Comparison of ENCODE assay signal across 8 mouse cellular contexts in the genomic region with DNA sequence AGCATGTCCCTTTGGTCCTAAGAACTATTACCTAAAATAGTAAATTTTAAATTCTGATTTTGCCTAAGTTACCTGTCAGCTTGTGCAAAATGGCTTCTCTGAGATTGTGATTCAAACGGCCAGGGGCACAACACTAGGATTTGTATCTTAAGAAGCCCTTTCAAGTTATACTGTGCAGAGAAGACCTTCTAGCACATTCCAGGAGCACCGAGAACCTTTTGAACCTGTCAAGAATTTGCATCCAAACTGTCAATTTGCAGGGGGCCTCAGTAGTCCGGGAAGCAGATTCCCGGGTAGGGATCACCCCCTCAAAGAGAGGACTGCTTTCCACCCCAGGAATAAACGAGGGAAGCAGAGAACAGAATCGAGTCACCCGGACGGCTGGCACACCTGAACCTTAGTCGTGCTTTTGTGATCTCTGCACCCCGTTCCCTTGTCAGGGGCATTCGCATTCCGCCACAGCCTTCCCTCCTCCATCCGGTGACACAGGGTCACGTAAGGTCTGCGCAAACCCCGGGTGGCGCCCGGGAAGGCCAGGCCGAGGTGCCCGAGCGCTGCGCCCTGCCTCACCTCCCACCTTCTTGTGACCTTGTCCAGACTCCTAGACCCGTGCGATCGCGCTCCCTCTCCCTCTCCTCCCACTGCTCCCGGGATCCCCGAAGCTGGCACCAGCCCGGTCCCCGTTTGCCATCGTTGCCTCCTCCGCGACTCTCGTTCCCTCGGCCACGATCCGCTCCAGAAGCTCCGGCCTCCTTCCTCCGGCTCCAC. TPM values are rescaled to one million over a fixed set of nuclear protein-coding genes. Genes with fewer than 3 reads are reported as not detected.
A peak's percentile ranks its signal among the peaks of the same experiment; 100 is the strongest.
DNase-seq lines count a peak whose midpoint lies in the region; ATAC-seq and TF ChIP-seq lines count a peak whose summit lies in the region.
"Had no signal": no experiment of that assay in that cellular context is flagged by ENCODE, and none has a peak within 500 bp of the region (broad histone marks: within the 10 kb centered on the region; RNA-seq: fewer than 3 reads in every experiment).

No protein-coding gene starts in this region.

- TF ChIP-seq CTCF in thymus, adult 2 months (IDR thresholded peaks at IDR 0.05; ENCODE audit: borderline replicate concordance, control insufficient read depth, extremely low read depth, insufficient read depth, low read length, poor library complexity) = no peak

- WGBS in thymus, adult 2 months = 2% methylated on average over 39 of the region's 39 CpGs
- 1% methylated on average over 32 of the region's 39 CpGs for WGBS in limb, embryonic 13.5 days
- WGBS in midbrain, embryonic 16.5 days = under 1% methylated on average over 36 of the region's 39 CpGs

- ATAC-seq in granulocyte monocyte progenitor cell, adult 5-6 weeks (replicated peaks; ENCODE audit: poor library complexity, severe bottlenecking) = peak; percentile 23
- ATAC-seq in limb, embryonic 13.5 days (ENCODE audit: low FRiP score, low read depth) = peak; percentile 17
- no peak; the same call in none of the 2 replicates for ATAC-seq in midbrain, embryonic 16.5 days

- no peaks in the 10 kb centered on the region for H3K9me3 ChIP-seq in limb, embryonic 13.5 days
- no peaks in the 10 kb centered on the region for H3K9me3 ChIP-seq in midbrain, embryonic 16.5 days (replicated peaks; ENCODE audit: control insufficient read depth, low read length, poor library complexity, severe bottlenecking)

- no peak for DNase-seq in thymus, adult 2 months
- no peak for DNase-seq in thymus, postnatal 10 days (ENCODE audit: low spot score in 2 of 2)
- no peak for DNase-seq in right cerebral cortex, postnatal 36 days (ENCODE audit: low spot score in 2 of 2)

- H3K4me2 ChIP-seq in limb, embryonic 13.5 days (replicated peaks) = peak overlapping the region; percentile 90
- peak overlapping the region; percentile 76 for H3K4me2 ChIP-seq in midbrain, embryonic 16.5 days (ENCODE audit: low read length)

- peaks cover 3% of the 10 kb centered on the region for H3K4me1 ChIP-seq in thymus, adult 2 months (replicated peaks; ENCODE audit: control insufficient read depth, insufficient read depth, low read length)
- no peaks in the 10 kb centered on the region for H3K4me1 ChIP-seq in brown adipose tissue, adult 24 weeks (ENCODE audit: control insufficient read depth, insufficient read depth, insufficient read length, low read length)
- peaks cover 15% of the 10 kb centered on the region for H3K4me1 ChIP-seq in limb, embryonic 13.5 days
- peaks cover 8% of the 10 kb centered on the region for H3K4me1 ChIP-seq in midbrain, embryonic 16.5 days (ENCODE audit: control insufficient read depth, insufficient read depth, low read length)

- TF ChIP-seq POLR2A in thymus, adult 2 months (IDR thresholded peaks at IDR 0.05; ENCODE audit: control insufficient read depth, extremely low read depth, insufficient read depth, low read length, poor library complexity) = no peak

- H3K9ac ChIP-seq in limb, embryonic 13.5 days = peak overlapping the region; percentile 93
- H3K9ac ChIP-seq in midbrain, embryonic 16.5 days (ENCODE audit: low read depth, low read length) = peak overlapping the region; percentile 85

- H3K36me3 ChIP-seq in thymus, adult 2 months (ENCODE audit: control insufficient read depth, insufficient read depth, low read length) = no peaks in the 10 kb centered on the region; the same call in 1 of the 2 replicates
- peaks cover 5% of the 10 kb centered on the region for H3K36me3 ChIP-seq in limb, embryonic 13.5 days
- H3K36me3 ChIP-seq in midbrain, embryonic 16.5 days (ENCODE audit: control insufficient read depth, insufficient read depth, low read length) = no peaks in the 10 kb centered on the region

- H3K27me3 ChIP-seq in thymus, adult 2 months (ENCODE audit: control insufficient read depth, insufficient read depth, low read length) = no peaks in the 10 kb centered on the region
- H3K27me3 ChIP-seq in limb, embryonic 13.5 days = no peaks in the 10 kb centered on the region
- H3K27me3 ChIP-seq in midbrain, embryonic 16.5 days (ENCODE audit: control insufficient read depth, insufficient read depth, low read depth, low read length) = no peaks in the 10 kb centered on the region

- peak overlapping the region; percentile 7; the same call in 1 of the 2 replicates for H3K27ac ChIP-seq in thymus, adult 2 months (ENCODE audit: control insufficient read depth, insufficient read depth, low read length)
- H3K27ac ChIP-seq in brown adipose tissue, adult 24 weeks (replicated peaks; ENCODE audit: low read depth, low read length) = peak overlapping the region; percentile 84
- H3K27ac ChIP-seq in limb, embryonic 13.5 days = peak overlapping the region; percentile 94
- H3K27ac ChIP-seq in midbrain, embryonic 16.5 days (ENCODE audit: low read length) = peak overlapping the region; percentile 93

- peak overlapping the region; percentile 58 for H3K4me3 ChIP-seq in thymus, adult 2 months (ENCODE audit: control insufficient read depth, insufficient read depth, low read length)
- H3K4me3 ChIP-seq in brown adipose tissue, adult 24 weeks (ENCODE audit: insufficient read depth, low read depth, low read length) = peak overlapping the region; percentile 86
- peak overlapping the region; percentile 80 for H3K4me3 ChIP-seq in limb, embryonic 13.5 days
- peak overlapping the region; percentile 76 for H3K4me3 ChIP-seq in midbrain, embryonic 16.5 days (ENCODE audit: low read depth, low read length)

RNA-seq across cellular contexts. Expression of gene Higd1a, which starts 1.3 kb away (rescaled TPM):
- polyA plus RNA-seq in thymus, adult 2 months (2012; rRNA removed) = 9.1 and 17.6 TPM in 2 replicates
- 439 and 453 TPM in 2 replicates for polyA plus RNA-seq in brown adipose tissue, adult 24 weeks (2012; ENCODE audit: insufficient read depth, insufficient read length, missing spikeins)
- total RNA-seq in granulocyte monocyte progenitor cell, adult 5-6 weeks (2014; fragmentation: Nextera tagmentation) = 106 and 125 TPM in 2 replicates
- total RNA-seq in granulocyte monocyte progenitor cell, adult 5-6 weeks (2017) = 12.9 and 16.8 TPM in 2 replicates
- 192 and 196 TPM in 2 replicates for polyA plus RNA-seq in limb, embryonic 13.5 days (2015; fragmentation: Nextera tagmentation; extraction: Ambion mirVana)
- polyA plus RNA-seq in midbrain, embryonic 16.5 days (2015; fragmentation: Nextera tagmentation; extraction: Ambion mirVana) = 143 and 154 TPM in 2 replicates

RNA-seq across cellular contexts. Expression of gene Ccdc13, which starts 17.6 kb away (rescaled TPM):
- 0.18 and 0.34 TPM in 2 replicates for polyA plus RNA-seq in thymus, adult 2 months (2012; rRNA removed)
- not detected in 2 replicates for polyA plus RNA-seq in brown adipose tissue, adult 24 weeks (2012; ENCODE audit: insufficient read depth, insufficient read length, missing spikeins)
- not detected in 2 replicates for total RNA-seq in granulocyte monocyte progenitor cell, adult 5-6 weeks (2014; fragmentation: Nextera tagmentation)
- not detected in 2 replicates for total RNA-seq in granulocyte monocyte progenitor cell, adult 5-6 weeks (2017)
- polyA plus RNA-seq in limb, embryonic 13.5 days (2015; fragmentation: Nextera tagmentation; extraction: Ambion mirVana) = 0.76 and 0.88 TPM in 2 replicates
- polyA plus RNA-seq in midbrain, embryonic 16.5 days (2015; fragmentation: Nextera tagmentation; extraction: Ambion mirVana) = 5.1 and 6.8 TPM in 2 replicates
- total RNA-seq: heart, postnatal 10 days had no signal

RNA-seq across cellular contexts. Expression of gene Ackr2, which starts 41.3 kb away (rescaled TPM):
- polyA plus RNA-seq in thymus, adult 2 months (2012; rRNA removed) = 0.99 and 1.0 TPM in 2 replicates
- 1.5 TPM in 1 of 2 replicates, not detected in the other for polyA plus RNA-seq in brown adipose tissue, adult 24 weeks (2012; ENCODE audit: insufficient read depth, insufficient read length, missing spikeins)
- not detected in 2 replicates for total RNA-seq in granulocyte monocyte progenitor cell, adult 5-6 weeks (2014; fragmentation: Nextera tagmentation)
- total RNA-seq in granulocyte monocyte progenitor cell, adult 5-6 weeks (2017) = not detected in 2 replicates
- 0.18 and 0.33 TPM in 2 replicates for polyA plus RNA-seq in limb, embryonic 13.5 days (2015; fragmentation: Nextera tagmentation; extraction: Ambion mirVana)
- polyA plus RNA-seq in midbrain, embryonic 16.5 days (2015; fragmentation: Nextera tagmentation; extraction: Ambion mirVana) = 3.2 and 3.3 TPM in 2 replicates

RNA-seq across cellular contexts. Expression of gene Cyp8b1, which starts 59.3 kb away (rescaled TPM):
- polyA plus RNA-seq in thymus, adult 2 months (2012; rRNA removed) = 0.74 and 1.6 TPM in 2 replicates
- polyA plus RNA-seq in brown adipose tissue, adult 24 weeks (2012; ENCODE audit: insufficient read depth, insufficient read length, missing spikeins) = not detected in 2 replicates
- not detected in 2 replicates for total RNA-seq in granulocyte monocyte progenitor cell, adult 5-6 weeks (2014; fragmentation: Nextera tagmentation)
- not detected in 2 replicates for total RNA-seq in granulocyte monocyte progenitor cell, adult 5-6 weeks (2017)
- not detected in 2 replicates for polyA plus RNA-seq in limb, embryonic 13.5 days (2015; fragmentation: Nextera tagmentation; extraction: Ambion mirVana)
- not detected in 2 replicates for polyA plus RNA-seq in midbrain, embryonic 16.5 days (2015; fragmentation: Nextera tagmentation; extraction: Ambion mirVana)
- total RNA-seq: heart, postnatal 10 days had no signal

Comparison
In these comparisons a context has a peak if more than half of its experiments do, and no peak if none do; other contexts are left out.
1. H3K27ac ChIP-seq: peak in every context shown above with its lines; median percentile 94 in limb, embryonic 13.5 days; 93 in midbrain, embryonic 16.5 days; 84 in brown adipose tissue, adult 24 weeks; 7 in thymus, adult 2 months.